Mouse (Mus musculus) hindbrain, embryonic 14.5 days (tissue): ENCODE data around the gene Mtfr1l. TPM values are rescaled to one million over a fixed set of nuclear protein-coding genes. Genes with fewer than 3 reads are reported as not detected.
A peak's percentile ranks its signal among the peaks of the same experiment; 100 is the strongest.

ENCODE experiments used
- ATAC-seq: fragments of 200-750 bp; cut with Nextera tagmentation; 2 replicates; pipeline ENCODE4 v1.8.0; 2017; ENCODE audit warnings: moderate number of reproducible peaks, mild to moderate bottlenecking, moderate TSS enrichment, moderate library complexity; ENCODE audit not compliant: low FRiP score
- DNase-seq: peaks from one replicate; pipeline ENCODE4 v3.0.0-alpha.2; 2015; ENCODE audit warnings: low spot score
- H3K27ac ChIP-seq: fragments of 300-500 bp; sonication (generic); 2 replicates; pipeline ENCODE4 v1.5.1; 2014; ENCODE audit warnings: mild to moderate bottlenecking, moderate library complexity
- H3K27me3 ChIP-seq: fragments of 300-500 bp; sonication (generic); 2 replicates; pipeline ENCODE4 v1.6.1; 2014; ENCODE audit warnings: mild to moderate bottlenecking, low read length, mixed read lengths; ENCODE audit not compliant: control insufficient read depth, insufficient read depth
- H3K36me3 ChIP-seq: fragments of 300-500 bp; sonication (generic); replicated peaks from 2 replicates; pipeline ENCODE4 v1.6.1; 2014; ENCODE audit not compliant: control insufficient read depth, insufficient read depth
- H3K4me1 ChIP-seq: fragments of 300-500 bp; sonication (generic); replicated peaks from 2 replicates; pipeline ENCODE4 v1.6.1; 2014; ENCODE audit warnings: antibody characterized with exemption, low read length, mixed read lengths; ENCODE audit not compliant: control insufficient read depth, insufficient read depth
- H3K4me2 ChIP-seq: fragments of 300-500 bp; sonication (generic); replicated peaks from 2 replicates; pipeline ENCODE4 v1.6.1; 2014; ENCODE audit warnings: mild to moderate bottlenecking, moderate library complexity
- H3K4me3 ChIP-seq: fragments of 300-500 bp; sonication (generic); replicated peaks from 2 replicates; pipeline ENCODE4 v1.5.1; 2014; ENCODE audit warnings: mild to moderate bottlenecking, low read length
- H3K9ac ChIP-seq: fragments of 300-500 bp; sonication (generic); 2 replicates; pipeline ENCODE4 v1.6.1; 2014
- H3K9me3 ChIP-seq: fragments of 300-500 bp; sonication (generic); 2 replicates; pipeline ENCODE4 v1.6.1; 2016; ENCODE audit warnings: low read length; ENCODE audit not compliant: control insufficient read depth
- WGBS: fragments of 180-500 bp; shearing (Covaris S2); extraction: QIAGEN DNeasy Blood & Tissue Kit; methylation state at CpG from one replicate; pipeline ENCODE4 v1.1.7; 2014; 5-methylcytosine and 5-hydroxymethylcytosine counted together
- microRNA-seq: library from miRNA; unstranded; fragments of <30 nt; microRNA quantifications from one replicate; pipeline ENCODE4, GENCODE M21; 2016
- polyA plus RNA-seq: library from polyadenylated mRNA; unstranded; fragments of >200 nt; fragmentation: Nextera tagmentation; extraction: Ambion mirVana; gene quantifications from 2 replicates; pipeline ENCODE4 v1.2.1, GENCODE M21; 2014

Mtfr1l gene
- polyA plus RNA-seq, 1 experiment from 2014 or later = 184 TPM

DNA sequence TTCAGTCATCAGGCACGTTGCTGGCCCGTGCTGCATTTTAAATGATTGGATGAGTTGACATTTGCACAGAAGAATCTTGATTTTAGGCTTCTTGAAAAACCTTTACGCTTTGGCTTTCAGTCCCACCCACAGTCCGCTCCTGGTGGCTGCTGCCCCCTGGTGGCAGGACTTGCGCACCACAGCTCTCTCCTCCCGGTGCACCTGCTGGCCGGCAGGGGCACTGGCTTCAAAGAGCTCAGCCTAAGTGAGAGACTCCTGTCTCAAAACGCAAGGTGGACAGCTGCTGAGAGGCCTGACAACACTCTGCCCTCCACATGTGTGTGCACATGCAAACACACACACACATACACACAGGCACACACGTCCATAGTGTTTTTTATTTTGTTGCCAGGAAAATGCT lies 57.2 kb downstream of the Mtfr1l start:
- Histone ChIP-seq H3K36me3 (peaks cover 46% of the 10 kb centered on the region), H3K4me1 (peaks cover 18% of the 10 kb centered on the region), H3K9me3 (no peaks in the 10 kb centered on the region), H3K4me2 (no peak overlapping the region), H3K27ac (peak overlapping the region; percentile 60; the same call in 1 of the 2 replicates), H3K4me3 (no peak overlapping the region), H3K9ac (no peak overlapping the region), H3K27me3 (no peaks in the 10 kb centered on the region)
- ATAC-seq (peak; percentile 69), DNase-seq (peak; percentile 93)
- 8% methylated on average over 9 of the region's 9 CpGs for WGBS

DNA sequence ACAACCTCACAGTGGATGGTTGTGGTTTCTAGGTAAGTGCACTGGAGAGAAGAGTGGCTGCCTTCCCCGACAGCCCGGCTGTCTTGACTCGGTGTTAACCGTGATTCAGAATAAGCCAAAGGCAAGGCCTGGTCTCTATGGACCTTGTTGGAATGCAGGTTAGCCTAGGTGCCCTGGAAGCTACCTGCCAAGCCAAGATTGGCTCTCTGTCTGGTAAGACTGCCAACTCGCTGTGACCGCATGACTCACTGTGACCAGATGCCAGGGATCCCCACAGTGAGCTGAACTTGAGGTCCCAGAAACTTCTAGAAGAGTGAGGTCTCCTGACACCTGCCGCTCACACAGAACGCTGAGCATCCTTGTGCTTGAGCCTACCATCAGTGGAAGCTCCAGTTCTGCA lies 58.3 kb downstream of the Mtfr1l start:
- DNase-seq (no peak), ATAC-seq (no peak)
- H3K9ac ChIP-seq = no peak overlapping the region
- no peak overlapping the region for H3K4me2 ChIP-seq
- H3K27me3 ChIP-seq = no peaks in the 10 kb centered on the region
- H3K4me1 ChIP-seq = peaks cover 29% of the 10 kb centered on the region
- H3K4me3 ChIP-seq = no peak overlapping the region
- H3K36me3 ChIP-seq = peaks cover 57% of the 10 kb centered on the region
- WGBS = 85% methylated on average over 8 of the region's 8 CpGs
- H3K9me3 ChIP-seq = no peaks in the 10 kb centered on the region
- H3K27ac ChIP-seq = peak overlapping the region; percentile 34; the same call in 1 of the 2 replicates

Small RNA genes within 50 kb of the gene (microRNA-seq; reads per million reads assigned to microRNA genes)
- not detected for gene Mir6403

Other genes starting within 250 kb of the Mtfr1l start
- gene Pdik1l, start 247.5 kb downstream of the Mtfr1l start, polyA plus RNA-seq = 38.5 and 45.1 TPM in 2 replicates
- gene Trim63, start 220.3 kb downstream of the Mtfr1l start, polyA plus RNA-seq = 0.23 TPM in 1 of 2 replicates, not detected in the other
- 0.13 and 0.14 TPM in 2 replicates for gene Slc30a2, start 192.2 kb downstream of the Mtfr1l start, polyA plus RNA-seq
- gene Extl1, start 151.5 kb downstream of the Mtfr1l start, polyA plus RNA-seq = 0.30 and 0.58 TPM in 2 replicates
- gene Pafah2, start 139.1 kb downstream of the Mtfr1l start, polyA plus RNA-seq = 6.8 and 6.9 TPM in 2 replicates
- gene Stmn1, start 67.1 kb downstream of the Mtfr1l start, polyA plus RNA-seq = 5,273 and 5,278 TPM in 2 replicates
- gene Paqr7, start 38.7 kb downstream of the Mtfr1l start, polyA plus RNA-seq = 11.5 and 12.4 TPM in 2 replicates
- 0.40 and 0.91 TPM in 2 replicates for gene Aunip, start 24.4 kb downstream of the Mtfr1l start, polyA plus RNA-seq
- gene Selenon, start 16.8 kb upstream of the Mtfr1l start, polyA plus RNA-seq = 10.9 and 12.8 TPM in 2 replicates
- gene Man1c1, start 168.9 kb upstream of the Mtfr1l start, polyA plus RNA-seq = 7.1 and 7.2 TPM in 2 replicates
- 2.3 and 2.7 TPM in 2 replicates for gene Ldlrap1, start 232.6 kb upstream of the Mtfr1l start, polyA plus RNA-seq